ENCODE assay signal across 8 mouse cellular contexts in the genomic region with DNA sequence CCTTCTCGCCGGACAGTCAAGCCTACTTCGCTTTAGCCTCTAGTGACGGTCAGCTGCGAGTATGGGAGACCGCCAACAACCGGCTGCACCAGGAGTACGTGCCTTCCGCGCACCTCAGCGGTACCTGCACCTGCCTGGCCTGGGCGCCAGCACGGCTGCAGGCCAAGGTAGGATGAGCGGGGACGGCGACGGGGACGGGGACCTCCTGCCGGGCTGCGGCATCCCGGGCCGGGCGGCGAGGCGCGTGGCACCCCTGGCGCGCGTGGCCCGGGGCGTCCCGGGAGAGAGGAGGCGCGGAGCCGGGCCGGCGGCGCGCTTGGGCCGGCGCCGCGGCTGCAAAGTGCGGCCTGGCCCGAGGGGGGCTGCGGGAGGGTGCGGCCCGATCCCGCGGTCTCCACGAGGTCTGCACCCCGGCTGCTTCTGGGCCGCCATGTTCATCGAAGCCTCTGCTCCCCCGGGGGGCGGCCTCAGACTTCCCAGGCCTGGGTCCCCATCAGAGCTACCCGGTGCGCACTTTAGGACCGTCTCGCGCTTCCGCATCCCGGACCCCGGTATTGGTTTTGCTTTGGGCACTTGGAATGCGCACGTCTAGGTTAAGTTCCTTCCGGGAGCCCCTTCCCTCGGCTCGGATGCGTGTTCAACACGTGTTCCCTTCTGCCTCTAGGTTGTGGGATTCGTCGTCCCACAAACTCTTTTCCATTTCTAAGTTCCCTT. TPM values are rescaled to one million over a fixed set of nuclear protein-coding genes. Genes with fewer than 3 reads are reported as not detected.
DNase-seq lines count a peak whose midpoint lies in the region; ATAC-seq and TF ChIP-seq lines count a peak whose summit lies in the region.

No protein-coding gene starts in this region.

- no peaks in the 10 kb centered on the region for H3K27me3 ChIP-seq in forebrain, embryonic 16.5 days (replicated peaks; ENCODE audit: control insufficient read depth, insufficient read depth, low read length)
- no peaks in the 10 kb centered on the region for H3K27me3 ChIP-seq in liver, postnatal 0 days (ENCODE audit: insufficient read depth, low read length)
- no peaks in the 10 kb centered on the region for H3K27me3 ChIP-seq in spleen, adult 2 months (ENCODE audit: control insufficient read depth, insufficient read depth, low read length)

- peaks cover 17% of the 10 kb centered on the region for H3K4me1 ChIP-seq in forebrain, embryonic 16.5 days (replicated peaks; ENCODE audit: control insufficient read depth, insufficient read depth, low read length)
- peaks cover 18% of the 10 kb centered on the region for H3K4me1 ChIP-seq in liver, postnatal 0 days (ENCODE audit: insufficient read depth)
- H3K4me1 ChIP-seq in spleen, adult 2 months (ENCODE audit: control insufficient read depth, insufficient read depth, insufficient read length), result peaks cover 2% of the 10 kb centered on the region

- peak overlapping the region; percentile 81 for H3K9ac ChIP-seq in forebrain, embryonic 16.5 days (replicated peaks; ENCODE audit: low read depth, low read length)
- H3K9ac ChIP-seq in liver, postnatal 0 days (replicated peaks), result peak overlapping the region; percentile 86

- no peak for TF ChIP-seq EP300 in liver, postnatal 0 days (IDR thresholded peaks at IDR 0.05; ENCODE audit: low read depth)

- no peak for DNase-seq in cerebellum, adult 9-11 months
- DNase-seq in 3134 (ENCODE audit: extremely low read depth, insufficient read length, low spot score), result peak; percentile 58
- peak; percentile 24 to 33 for DNase-seq in adrenal gland, postnatal 36 days
- peak; percentile 70 for DNase-seq in induced T-regulatory cell, adult 2 months (ENCODE audit: low read depth)
- peak; percentile 51 for DNase-seq in liver, postnatal 0 days
- peak in 1 of 2 experiments; percentile 21 for DNase-seq in spleen, adult 2 months (ENCODE audit: low read depth in 1 of 2, low spot score in 2 of 2)

- H3K36me3 ChIP-seq in forebrain, embryonic 16.5 days (ENCODE audit: control insufficient read depth, insufficient read depth), result no peaks in the 10 kb centered on the region
- peaks cover 3% of the 10 kb centered on the region; the same call in 1 of the 2 replicates for H3K36me3 ChIP-seq in liver, postnatal 0 days (replicated peaks; ENCODE audit: insufficient read depth, low read length)
- no peaks in the 10 kb centered on the region for H3K36me3 ChIP-seq in spleen, adult 2 months (ENCODE audit: control insufficient read depth, insufficient read depth, low read length)

- no peaks in the 10 kb centered on the region for H3K9me3 ChIP-seq in forebrain, embryonic 16.5 days (ENCODE audit: control insufficient read depth, low read length)
- H3K9me3 ChIP-seq in liver, postnatal 0 days (ENCODE audit: low read length), result no peaks in the 10 kb centered on the region

- no peak for TF ChIP-seq CTCF in liver, postnatal 0 days (IDR thresholded peaks at IDR 0.05; ENCODE audit: low read depth)
- no peak for TF ChIP-seq CTCF in spleen, adult 2 months (IDR thresholded peaks at IDR 0.05; ENCODE audit: extremely low read depth, insufficient read depth, insufficient read length, insufficient replicate concordance)

- ATAC-seq in cerebellum, adult (ENCODE audit: insufficient number of reproducible peaks, low FRiP score, low TSS enrichment), result 0 out of 2 replicates have a peak, but pooled peaks have one; percentile 37
- ATAC-seq in forebrain, embryonic 16.5 days, result peak; percentile 72
- peak; percentile 56 for ATAC-seq in liver, postnatal 0 days

- peak overlapping the region; percentile 89 for H3K4me3 ChIP-seq in forebrain, embryonic 16.5 days (replicated peaks; ENCODE audit: low read length)
- peak overlapping the region; percentile 92 for H3K4me3 ChIP-seq in liver, postnatal 0 days (ENCODE audit: low read depth, low read length)
- H3K4me3 ChIP-seq in spleen, adult 2 months (ENCODE audit: extremely low read depth, insufficient read depth, insufficient read length), result peak overlapping the region; percentile 93

- H3K27ac ChIP-seq in forebrain, embryonic 16.5 days (ENCODE audit: low read length), result peak overlapping the region; percentile 34; the same call in 1 of the 2 replicates
- peak overlapping the region; percentile 83 for H3K27ac ChIP-seq in liver, postnatal 0 days (ENCODE audit: low read depth)
- H3K27ac ChIP-seq in spleen, adult 2 months (ENCODE audit: insufficient read depth, low read length), result peak overlapping the region; percentile 67

- H3K4me2 ChIP-seq in forebrain, embryonic 16.5 days (ENCODE audit: low read length), result peak overlapping the region; percentile 93
- H3K4me2 ChIP-seq in liver, postnatal 0 days (ENCODE audit: low read depth, low read length), result peak overlapping the region; percentile 96

- no peak for TF ChIP-seq POLR2A in spleen, adult 2 months (IDR thresholded peaks at IDR 0.05; ENCODE audit: low read depth, low read length)

- under 1% methylated on average over 73 of the region's 73 CpGs for WGBS in forebrain, embryonic 16.5 days
- WGBS in liver, postnatal 0 days (ENCODE audit: insufficient replicate concordance), result under 1% methylated on average over 57 of the region's 73 CpGs
- under 1% methylated on average over 62 of the region's 73 CpGs for WGBS in spleen, adult 2 months

RNA-seq across cellular contexts. Expression of a gene that starts 0.8 kb away (rescaled TPM):
- 100 to 1,000 TPM in 1 of 2 experiments, 10 to 100 TPM in 1; 52.1 to 107 TPM for total RNA-seq in adrenal gland, postnatal 36 days (2021)
- polyA plus RNA-seq in forebrain, embryonic 16.5 days (2015; fragmentation: Nextera tagmentation; extraction: Ambion mirVana), result 61.1 and 61.9 TPM in 2 replicates
- polyA plus RNA-seq in liver, postnatal 0 days (2015; fragmentation: Nextera tagmentation; extraction: Ambion mirVana), result 22.6 and 23.0 TPM in 2 replicates
- 7.5 and 11.4 TPM in 2 replicates for polyA plus RNA-seq in spleen, adult 2 months (2012; rRNA removed)

RNA-seq across cellular contexts. Expression of a gene that starts 56.6 kb away (rescaled TPM):
- total RNA-seq in adrenal gland, postnatal 36 days (2021), result not detected
- polyA plus RNA-seq in forebrain, embryonic 16.5 days (2015; fragmentation: Nextera tagmentation; extraction: Ambion mirVana), result 0.54 and 0.60 TPM in 2 replicates
- polyA plus RNA-seq in liver, postnatal 0 days (2015; fragmentation: Nextera tagmentation; extraction: Ambion mirVana), result 0.04 TPM in 1 of 2 replicates, not detected in the other
- polyA plus RNA-seq in spleen, adult 2 months (2012; rRNA removed), result 0.04 and 0.09 TPM in 2 replicates
